ENCODE assay signal across 23 mouse cellular contexts in the genomic region with DNA sequence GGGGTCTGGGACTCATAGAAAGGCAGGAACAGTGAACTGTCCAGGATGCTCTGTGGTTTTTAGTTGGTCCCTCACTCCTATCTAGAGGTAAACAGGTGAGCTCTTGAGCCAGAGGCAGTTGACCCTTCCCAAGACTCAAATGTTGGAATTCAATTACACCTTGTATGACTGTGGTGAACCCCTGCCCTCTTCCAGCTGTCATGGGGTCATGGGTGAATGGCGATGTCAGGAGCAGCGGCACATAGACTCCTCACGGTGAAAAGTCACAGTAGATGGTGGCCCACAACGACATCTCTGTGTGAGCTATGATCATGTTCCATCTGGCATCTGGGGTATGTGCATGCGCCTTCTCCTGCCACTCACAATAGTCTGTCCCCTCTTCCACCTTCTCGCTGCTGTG. TPM values are rescaled to one million over a fixed set of nuclear protein-coding genes. Genes with fewer than 3 reads are reported as not detected.
"Had no signal": no experiment of that assay in that cellular context is flagged by ENCODE, and none has a peak within 500 bp of the region (broad histone marks: within the 10 kb centered on the region; RNA-seq: fewer than 3 reads in every experiment).

No protein-coding gene starts in this region.

- H3K27ac ChIP-seq: midbrain, embryonic 10.5 days; midbrain, embryonic 12.5 days; neural tube, embryonic 13.5 days; neural tube, embryonic 15.5 days; stomach, embryonic 15.5 days; stomach, postnatal 0 days had no signal

- ATAC-seq: midbrain, embryonic 16.5 days had no signal

- DNase-seq: lung, adult 18-20 months; lung, embryonic 14.5 days; lung, postnatal 10 days; lung, postnatal 4 days; midbrain, embryonic 14.5 days; right cerebral cortex, postnatal 14 days; thymus, adult 2 months; thymus, postnatal 25 days; thymus, postnatal 4 days had no signal

- H3K9me3 ChIP-seq: neural tube, embryonic 13.5 days; neural tube, embryonic 15.5 days; stomach, embryonic 15.5 days had no signal

- H3K36me3 ChIP-seq: midbrain, embryonic 10.5 days; midbrain, embryonic 12.5 days; neural tube, embryonic 13.5 days; neural tube, embryonic 15.5 days; stomach, embryonic 15.5 days had no signal

- H3K4me1 ChIP-seq: midbrain, embryonic 12.5 days; neural tube, embryonic 13.5 days; stomach, embryonic 15.5 days had no signal

- H3K4me2 ChIP-seq: lung, embryonic 14.5 days; midbrain, embryonic 12.5 days; neural tube, embryonic 13.5 days; neural tube, embryonic 15.5 days; stomach, embryonic 15.5 days had no signal

- H3K4me3 ChIP-seq: midbrain, embryonic 10.5 days; midbrain, embryonic 12.5 days; myocyte; neural tube, embryonic 13.5 days; neural tube, embryonic 15.5 days; stomach, embryonic 15.5 days had no signal

- H3K9ac ChIP-seq: lung, embryonic 14.5 days; midbrain, embryonic 12.5 days; neural tube, embryonic 13.5 days; neural tube, embryonic 15.5 days; stomach, embryonic 15.5 days had no signal

- H3K27me3 ChIP-seq: neural tube, embryonic 13.5 days; neural tube, embryonic 15.5 days; stomach, embryonic 15.5 days had no signal

RNA-seq across cellular contexts. Expression of a gene that starts 56.9 kb away (rescaled TPM):
- total RNA-seq: megakaryocyte, adult 5-6 weeks; megakaryocyte-erythroid progenitor cell, adult 5-6 weeks had no signal
- polyA plus RNA-seq: lung, embryonic 14.5 days; lung, embryonic 16.5 days; midbrain, embryonic 10.5 days; midbrain, embryonic 12.5 days; midbrain, embryonic 14.5 days; midbrain, embryonic 16.5 days; myocyte; neural tube, embryonic 11.5 days; neural tube, embryonic 13.5 days; neural tube, embryonic 15.5 days; spleen, adult 2 months; stomach, embryonic 15.5 days; stomach, postnatal 0 days; urinary bladder, adult 2 months had no signal
